Mouse (Mus musculus) layer of hippocampus, adult 9-10 months (tissue): Measurements from ENCODE around the gene Rad21l.
"Not testable (repeated sequence)": the region's sequence is repeated elsewhere in the genome, so short reads cannot be mapped to it uniquely, and the experiment has no call there.

Source experiments
- DNase-seq: peaks from one replicate; pipeline ENCODE4 v3.0.0; 2022; ENCODE audit warnings: low spot score

The Rad21l gene

DNA sequence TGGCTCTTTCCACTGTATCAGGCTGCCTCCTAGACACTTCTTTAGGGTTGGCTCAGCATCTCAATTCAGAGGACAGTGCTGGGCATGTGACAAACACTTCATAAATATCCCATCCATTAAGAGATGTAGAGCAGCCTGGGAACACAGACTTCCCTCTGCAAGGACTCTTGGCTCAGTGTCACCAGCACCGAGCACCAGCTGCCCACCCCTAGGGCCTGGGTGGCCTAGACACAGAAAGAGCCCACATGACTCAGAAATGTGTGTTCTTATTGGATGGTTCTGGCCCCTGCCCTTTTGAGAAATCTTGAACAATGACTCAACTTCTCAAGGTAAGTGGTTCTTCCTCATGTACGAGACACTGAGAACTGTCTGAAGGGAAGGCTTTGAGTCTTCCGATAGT is 40.3 kb downstream of the Rad21l start:
- no peak for DNase-seq

DNA sequence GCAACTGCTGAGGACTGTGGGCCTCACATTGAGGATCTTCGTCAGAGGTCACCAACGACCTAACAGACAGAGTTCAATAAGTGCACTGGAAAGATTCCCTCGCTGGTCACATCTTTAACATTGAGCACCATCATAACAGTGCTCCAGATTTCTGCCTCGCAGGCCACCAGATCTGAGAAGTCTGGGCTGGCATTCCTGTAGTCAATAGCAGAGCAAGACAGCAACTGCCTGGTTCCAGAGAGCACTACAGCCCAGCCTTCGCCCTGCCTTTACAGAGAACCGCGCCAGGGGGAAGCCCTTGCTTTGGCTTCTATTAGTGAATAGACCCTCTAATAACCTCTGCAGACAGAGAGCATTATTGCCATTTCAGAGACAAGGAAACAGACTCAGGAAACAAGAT is 42.0 kb downstream of the Rad21l start:
- DNase-seq: no peak

DNA sequence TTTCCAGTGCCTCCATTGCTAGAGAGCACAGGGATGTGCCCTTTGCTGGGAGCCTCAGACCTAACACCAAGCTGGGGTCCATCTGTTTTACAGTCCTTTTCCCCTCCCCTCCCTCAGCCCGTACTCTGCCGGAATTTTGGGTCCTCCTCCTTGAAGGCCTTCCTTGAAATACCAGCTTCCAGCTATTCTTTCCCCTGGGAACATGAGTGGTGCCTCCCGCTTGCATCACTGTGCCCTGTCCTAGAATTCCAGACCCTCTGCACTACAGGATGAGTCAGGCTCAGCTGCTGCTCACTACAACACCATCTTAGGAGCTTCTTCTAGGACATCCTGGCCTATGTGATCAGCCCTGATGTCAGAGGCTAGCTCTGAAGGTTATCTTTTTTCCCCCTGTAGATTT is 44.6 kb downstream of the Rad21l start:
- no peak for DNase-seq

DNA sequence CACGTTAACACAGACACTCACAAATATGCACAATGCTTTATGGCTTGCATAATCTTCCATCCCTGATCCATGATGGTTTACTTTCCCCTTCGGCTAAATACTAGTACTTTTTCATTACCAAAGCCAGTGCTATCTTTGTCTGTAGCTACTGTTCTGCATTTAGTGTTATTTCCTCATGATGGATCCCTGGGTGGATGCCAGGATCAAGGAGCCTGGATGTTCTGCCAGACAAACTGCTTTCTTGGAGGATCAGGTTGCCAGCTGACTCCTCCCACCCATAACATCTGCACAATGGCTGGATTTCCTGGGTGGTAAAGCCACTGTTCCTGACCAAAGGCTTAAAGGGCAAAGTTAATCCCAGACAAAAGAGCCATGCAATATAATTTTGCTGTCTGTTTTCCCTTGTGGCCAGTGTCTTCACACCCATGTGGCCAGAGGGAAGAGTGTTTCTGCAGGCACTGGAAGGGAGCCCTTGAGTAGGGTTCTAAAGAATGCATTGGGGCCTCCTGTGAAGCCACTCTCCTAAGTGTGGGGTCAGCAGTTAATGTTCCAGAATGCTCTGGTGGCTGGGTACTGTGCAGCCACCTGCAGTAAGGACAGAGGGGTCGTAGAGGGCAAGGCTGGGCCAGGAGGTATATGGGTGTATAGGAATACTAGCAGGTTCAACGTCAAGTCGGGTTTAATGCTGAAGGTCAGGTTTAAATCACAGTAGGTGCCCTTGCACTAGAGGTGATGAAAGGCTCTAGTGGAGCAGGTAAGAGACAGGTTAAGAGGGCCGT is 51.6 kb downstream of the Rad21l start:
- no peak for DNase-seq

DNA sequence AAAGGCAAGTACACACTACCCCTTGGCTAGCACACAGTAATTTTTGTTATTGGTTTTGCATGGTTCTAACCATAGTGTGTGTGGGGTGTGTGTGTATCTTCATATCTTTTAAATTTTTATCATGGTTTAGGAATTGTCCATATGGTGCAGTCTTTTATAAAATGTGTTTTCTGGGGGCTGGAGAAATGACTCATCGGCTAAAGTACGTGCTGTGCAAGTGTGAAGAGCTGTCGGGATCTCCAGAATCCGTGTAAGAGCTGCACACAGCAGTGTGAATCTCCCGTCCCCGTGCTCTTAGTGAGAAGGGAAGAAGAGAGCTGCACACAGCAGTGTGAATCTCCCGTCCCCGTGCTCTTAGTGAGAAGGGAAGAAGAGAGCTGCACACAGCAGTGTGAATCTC is 52.6 kb downstream of the Rad21l start:
- not testable (repeated sequence) for DNase-seq

DNA sequence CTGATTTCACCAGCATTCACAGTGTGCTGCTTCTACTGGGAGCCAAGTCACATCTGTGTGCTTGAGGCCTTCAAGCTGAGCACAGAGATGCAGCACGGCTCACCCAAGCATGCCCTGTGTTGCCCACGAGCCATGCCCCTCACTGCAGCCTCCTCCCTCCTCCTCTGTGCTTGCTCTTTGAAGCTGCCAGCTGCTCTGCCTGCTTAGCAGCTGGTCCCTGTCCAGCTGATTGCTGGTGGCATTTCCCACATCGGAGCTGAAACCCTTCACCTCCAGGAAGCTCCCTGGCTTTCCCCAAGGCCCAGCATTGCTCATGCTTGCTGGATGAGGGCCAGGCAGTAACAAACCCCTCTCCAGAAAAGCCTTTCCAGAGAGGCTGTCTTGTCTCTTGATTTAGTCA is 58.4 kb downstream of the Rad21l start:
- DNase-seq: no peak

DNA sequence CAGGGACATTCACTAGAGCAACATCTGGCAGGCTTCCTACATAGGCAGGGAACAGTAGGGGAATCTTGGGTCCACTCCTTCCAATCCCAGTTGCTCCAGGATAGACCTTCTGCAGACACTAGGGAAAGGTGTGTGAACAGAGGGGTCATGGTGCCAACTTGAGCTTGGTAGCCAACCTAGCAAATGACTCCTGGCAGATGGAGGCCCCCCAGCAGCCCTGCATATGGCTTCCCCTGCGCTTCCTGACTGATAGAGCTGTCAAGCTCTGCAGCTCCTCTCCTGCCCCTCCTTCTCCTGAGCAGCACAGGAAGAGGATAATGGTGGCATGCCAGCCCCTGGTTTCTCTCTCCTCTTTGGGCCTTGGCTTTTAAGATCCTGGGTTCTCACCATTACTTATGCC is 59.9 kb downstream of the Rad21l start:
- DNase-seq: no peak

DNA sequence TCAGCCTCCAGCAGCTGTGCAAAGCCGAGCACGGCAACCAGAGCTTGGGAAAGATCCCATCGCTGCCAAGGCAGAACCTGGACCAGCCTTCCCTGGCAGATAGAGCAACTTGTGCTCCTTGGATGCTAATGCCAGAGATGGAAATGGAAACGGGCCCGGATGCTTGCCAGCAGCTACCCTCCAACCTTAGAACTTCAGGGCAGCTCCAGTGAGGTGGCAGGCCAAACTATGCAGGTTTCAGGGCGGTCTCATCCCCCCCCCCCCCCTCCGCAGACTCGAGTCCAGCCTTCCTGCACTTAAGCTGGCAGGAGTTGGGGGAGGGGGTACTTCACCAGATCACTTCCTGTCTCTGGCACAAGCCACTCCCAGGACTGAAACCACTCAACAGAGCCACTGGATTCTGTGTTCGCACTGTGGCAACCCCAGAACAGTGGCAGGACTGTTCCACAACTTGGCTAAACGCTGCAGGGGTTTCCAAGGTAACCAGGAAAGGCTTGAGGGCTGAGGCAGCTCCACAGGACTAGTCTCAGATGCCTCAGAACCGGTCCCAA is 62.8 kb downstream of the Rad21l start:
- DNase-seq: no peak

DNA sequence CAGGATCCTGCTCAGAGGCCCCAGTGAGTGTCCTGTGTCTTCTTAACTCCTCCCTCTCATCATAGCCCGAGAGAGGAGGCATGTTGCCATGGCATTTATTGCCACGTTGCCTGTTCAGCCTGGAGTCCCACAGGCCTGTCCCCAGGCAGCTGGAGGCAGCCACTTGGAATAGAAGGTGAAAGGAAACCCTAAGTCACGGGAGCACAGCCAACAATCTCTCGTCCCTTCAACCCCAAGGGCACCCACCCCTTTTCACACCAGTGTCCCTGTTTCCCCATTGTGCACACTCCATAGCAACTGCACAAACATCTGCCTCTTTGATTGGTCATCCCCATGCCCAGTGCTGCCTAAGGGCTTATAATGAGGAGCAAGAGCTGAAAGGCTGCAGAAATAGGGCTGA is 64.7 kb downstream of the Rad21l start:
- DNase-seq: no peak

DNA sequence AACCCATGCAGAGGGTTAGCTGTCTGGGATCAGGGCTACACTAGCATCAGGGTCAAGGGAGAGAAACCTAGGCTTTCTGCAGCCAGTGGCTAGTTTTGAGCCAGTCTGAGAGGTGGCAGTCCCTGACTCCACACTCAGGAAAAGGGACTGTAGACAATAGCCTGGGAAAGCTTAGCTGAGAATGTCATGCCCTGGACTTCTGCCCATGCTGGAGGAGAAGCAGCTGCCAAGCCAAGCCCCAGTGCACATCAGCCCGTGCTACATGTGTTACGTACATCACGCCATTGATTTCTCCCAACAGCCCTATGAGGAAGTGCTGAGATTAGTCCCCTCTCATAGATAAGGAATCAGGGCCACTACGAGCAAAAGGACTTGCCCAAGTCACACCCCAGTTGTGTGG is 66.2 kb downstream of the Rad21l start:
- no peak for DNase-seq

DNA sequence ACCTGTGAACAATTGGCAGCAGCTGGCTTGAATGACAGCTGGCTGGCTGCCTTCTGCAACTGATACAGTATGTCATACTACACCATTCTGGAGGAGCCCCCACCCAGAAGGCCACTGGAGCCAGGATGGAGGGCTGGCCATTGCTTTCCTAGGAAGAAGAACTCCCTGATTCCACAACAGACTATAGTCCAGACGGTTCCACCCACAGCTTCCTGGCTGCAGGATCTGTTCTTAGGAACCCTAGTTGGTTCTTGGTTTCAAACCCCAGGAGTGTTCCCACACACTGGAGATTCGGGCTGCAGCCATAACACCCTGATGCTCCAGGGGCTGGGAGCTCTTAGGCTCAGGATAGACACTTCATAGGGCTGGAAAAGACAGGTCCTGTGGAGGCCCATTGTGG is 70.3 kb downstream of the Rad21l start:
- DNase-seq: no peak
